Mouse (Mus musculus) thymus, postnatal 0 days (tissue): ENCODE data around the gene Aebp2. TPM values are rescaled to one million over a fixed set of nuclear protein-coding genes. Genes with fewer than 3 reads are reported as not detected.
A peak's percentile ranks its signal among the peaks of the same experiment; 100 is the strongest.
"Not testable (repeated sequence)": the region's sequence is repeated elsewhere in the genome, so short reads cannot be mapped to it uniquely, and the experiment has no call there.

Source experiments
- DNase-seq: peaks from one replicate; pipeline ENCODE4 v3.0.0-alpha.2; 2015; ENCODE audit warnings: low spot score
- polyA plus RNA-seq: library from polyadenylated mRNA; unstranded; fragments of >200 nt; fragmentation: Nextera tagmentation; extraction: Ambion mirVana; gene quantifications from 2 replicates; pipeline ENCODE4 v1.2.1, GENCODE M21; 2015

Aebp2 gene
- 17.4 and 24.4 TPM in 2 replicates for polyA plus RNA-seq

- no peak for DNase-seq
Measured at GRCm38 (mm10) chr6:140622391-140623225, at the start of gene Aebp2. TSS of gene Aebp2 (plus strand) at chr6:140622663.

GRCm38 (mm10) chr6:140574943-140575342, 47.5 kb upstream of the Aebp2 start:
- no peak for DNase-seq

- no peak for DNase-seq
Measured at GRCm38 (mm10) chr6:140576133-140576532, 46.3 kb upstream of the Aebp2 start.

GRCm38 (mm10) chr6:140576961-140577821, 45.3 kb upstream of the Aebp2 start:
- no peak for DNase-seq

- DNase-seq: no peak
Measured at GRCm38 (mm10) chr6:140577822-140578170, 44.7 kb upstream of the Aebp2 start.

GRCm38 (mm10) chr6:140578985-140579384, 43.5 kb upstream of the Aebp2 start:
- DNase-seq: not testable (repeated sequence)

- DNase-seq: no peak
Measured at GRCm38 (mm10) chr6:140580170-140580569, 42.3 kb upstream of the Aebp2 start.

- DNase-seq: no peak
Measured at GRCm38 (mm10) chr6:140586714-140587259, 35.7 kb upstream of the Aebp2 start.

- no peak for DNase-seq
Measured at GRCm38 (mm10) chr6:140591331-140591730, 31.1 kb upstream of the Aebp2 start.

- DNase-seq: no peak
Measured at GRCm38 (mm10) chr6:140592713-140593112, 29.8 kb upstream of the Aebp2 start.

GRCm38 (mm10) chr6:140593420-140594170, 28.9 kb upstream of the Aebp2 start:
- DNase-seq: no peak

- DNase-seq: peak; percentile 34
Measured at GRCm38 (mm10) chr6:140595551-140595950, 26.9 kb upstream of the Aebp2 start.

GRCm38 (mm10) chr6:140597381-140598329, 24.8 kb upstream of the Aebp2 start:
- no peak for DNase-seq

GRCm38 (mm10) chr6:140598516-140598915, 23.9 kb upstream of the Aebp2 start:
- DNase-seq: peak; percentile 71

- DNase-seq: no peak
Measured at GRCm38 (mm10) chr6:140599337-140599736, 23.1 kb upstream of the Aebp2 start.

GRCm38 (mm10) chr6:140600671-140601070, 21.8 kb upstream of the Aebp2 start:
- not testable (repeated sequence) for DNase-seq

GRCm38 (mm10) chr6:140601175-140601574, 21.3 kb upstream of the Aebp2 start:
- DNase-seq: no peak

GRCm38 (mm10) chr6:140603228-140603944, 19.1 kb upstream of the Aebp2 start:
- DNase-seq: no peak

- DNase-seq: not testable (repeated sequence)
Measured at GRCm38 (mm10) chr6:140605173-140605572, 17.3 kb upstream of the Aebp2 start.
